Mouse (Mus musculus) liver, adult 2 months (tissue): ENCODE data around the gene Iffo2.

Experiments
- CTCF ChIP-seq: fragments of 200-500 bp; IDR thresholded peaks from 2 replicates; pipeline ENCODE4 v1.5.1; 2011; ENCODE audit warnings: low read depth, low read length, control low read depth
- POLR2A ChIP-seq: fragments of 200-500 bp; IDR thresholded peaks from 2 replicates; pipeline ENCODE4 v1.6.1; 2011; ENCODE audit warnings: low read length, control low read depth; ENCODE audit not compliant: insufficient read depth; ENCODE audit errors: extremely low read depth

DNA sequence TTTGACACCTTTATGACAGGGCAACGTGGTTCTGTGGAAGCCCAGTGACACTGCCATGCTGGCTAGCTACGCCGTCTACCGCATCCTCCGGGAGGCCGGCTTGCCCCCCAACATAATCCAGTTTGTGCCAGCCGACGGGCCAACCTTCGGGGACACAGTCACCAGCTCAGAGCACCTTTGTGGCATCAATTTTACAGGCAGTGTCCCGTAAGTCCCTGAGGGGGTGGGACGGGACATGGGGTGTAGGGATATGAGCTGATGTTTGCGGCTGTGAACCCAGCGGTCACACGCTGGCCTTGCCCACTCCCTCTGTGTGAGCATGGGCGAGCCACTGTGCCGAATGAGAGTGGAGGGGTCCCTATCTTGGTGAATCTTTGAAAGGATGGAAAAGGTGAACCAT, 108.0 kb downstream of the Iffo2 start:
- TF ChIP-seq CTCF (no peak), POLR2A (no peak)
